Mouse (Mus musculus) ES-E14 (cell line): ENCODE data around the gene Smagp. TPM values are rescaled to one million over a fixed set of nuclear protein-coding genes. Genes with fewer than 3 reads are reported as not detected.

Experiments
- DNase-seq: peaks from one replicate; pipeline ENCODE4 v3.0.0-alpha.2; 2013; ENCODE audit warnings: low read depth, low spot score
- H3K27ac ChIP-seq: 2 replicates; pipeline ENCODE4 v1.5.1; 2012; ENCODE audit warnings: low read depth, mild to moderate bottlenecking, low read length, moderate library complexity, mixed read lengths; ENCODE audit not compliant: poor library complexity, insufficient read depth, severe bottlenecking
- H3K36me3 ChIP-seq: 2 replicates; pipeline ENCODE4 v1.6.1; 2012; ENCODE audit warnings: mild to moderate bottlenecking, low read length, moderate library complexity, mixed read lengths; ENCODE audit not compliant: control insufficient read depth, poor library complexity, insufficient read depth, severe bottlenecking
- H3K4me1 ChIP-seq, 2 experiments: fragments of 150-350 bp in 1 of 2; sonication (generic) in 1 of 2; 2 replicates each; pipeline ENCODE4 v1.6.1; 2012; ENCODE audit warnings: low read length in 2 of 2, mild to moderate bottlenecking in 1 of 2, mixed read lengths in 1 of 2; ENCODE audit not compliant: control insufficient read depth in 2 of 2, insufficient read depth in 2 of 2, poor library complexity in 1 of 2
- H3K4me3 ChIP-seq, 2 experiments: fragments of 150-350 bp in 1 of 2; sonication (generic) in 1 of 2; 2 replicates each; pipeline ENCODE4 v1.5.1; 2012; ENCODE audit warnings: low read length in 2 of 2, low read depth in 1 of 2, mild to moderate bottlenecking in 1 of 2, mixed read lengths in 1 of 2; ENCODE audit not compliant: insufficient read depth in 1 of 2, poor library complexity in 1 of 2, severe bottlenecking in 1 of 2
- H3K9ac ChIP-seq: 2 replicates; pipeline ENCODE4 v1.6.1; 2012; ENCODE audit warnings: low read depth, mild to moderate bottlenecking, low read length, mixed read lengths; ENCODE audit not compliant: poor library complexity, insufficient read depth, severe bottlenecking
- H3K9me3 ChIP-seq: fragments of 150-350 bp; sonication (generic); 2 replicates; pipeline ENCODE4 v1.6.1; 2012; ENCODE audit warnings: low read depth, mild to moderate bottlenecking, low read length; ENCODE audit not compliant: control insufficient read depth, insufficient read depth
- CHD2 ChIP-seq: IDR thresholded peaks from 2 replicates; pipeline ENCODE4 v1.6.1; 2014; ENCODE audit warnings: mild to moderate bottlenecking, low read depth, low read length, inconsistent platforms
- HCFC1 ChIP-seq: IDR thresholded peaks from 2 replicates; pipeline ENCODE4 v1.6.1; 2012; ENCODE audit warnings: low read length, inconsistent platforms, borderline replicate concordance; ENCODE audit not compliant: insufficient read depth
- MAFK ChIP-seq: IDR thresholded peaks from 2 replicates; pipeline ENCODE4 v1.6.1; 2014; ENCODE audit warnings: mild to moderate bottlenecking, low read depth, low read length, inconsistent platforms; ENCODE audit not compliant: insufficient read depth
- ZC3H11A ChIP-seq: IDR thresholded peaks from 2 replicates; pipeline ENCODE4 v1.6.1; 2012; ENCODE audit warnings: low read depth, mild to moderate bottlenecking, inconsistent platforms, low read length, borderline replicate concordance
- ZNF384 ChIP-seq: IDR thresholded peaks from 2 replicates; pipeline ENCODE4 v1.6.1; 2012; ENCODE audit warnings: low read depth, low read length, inconsistent platforms
- in situ Hi-C, 2 experiments: fragments of 600-800 bp; cut with MboI; formaldehyde crosslinking; loops; one replicate each; pipeline ENCODE4 v1.15.1; 2025; ENCODE audit warnings: low sequenced_read_pairs in 2 of 2, inconsistent platforms in 1 of 2; ENCODE audit not compliant: unreplicated experiment in 2 of 2
- total RNA-seq: library from RNA; depleted of rRNA; stranded (reverse); fragments of 300-350 nt; gene quantifications from 2 replicates; pipeline ENCODE4 v1.2.3, GENCODE M21; 2012

Gene Smagp
- total RNA-seq, 1 experiment = 20.0 TPM

DNA sequence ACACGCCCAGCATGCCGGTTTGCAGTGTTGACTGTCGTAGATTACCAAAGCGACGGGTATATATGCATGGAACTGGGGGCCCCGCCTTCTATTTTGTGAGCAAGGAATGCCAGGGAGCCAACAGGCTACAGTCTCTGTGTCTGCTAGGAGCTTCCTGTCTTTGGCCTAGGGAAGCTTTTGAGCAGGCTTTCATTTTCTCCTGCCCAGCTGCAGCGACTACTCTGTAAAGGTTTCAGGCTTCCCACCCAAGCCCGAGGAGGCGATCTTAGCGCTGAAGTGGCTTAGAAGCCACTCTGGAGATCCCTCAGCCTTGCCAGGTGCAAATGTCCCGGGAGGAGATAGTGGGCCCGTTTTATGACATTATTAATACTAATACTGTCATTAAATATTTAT lies 37.9 kb downstream of the Smagp start:
- no peaks in the 10 kb centered on the region for H3K9me3 ChIP-seq
- in situ Hi-C loops = no loop called here
- no peak for DNase-seq
- no peak overlapping the region for H3K27ac ChIP-seq
- no peak for TF ChIP-seq ZC3H11A
- peaks cover 4 to 8% of the 10 kb centered on the region in 2 experiments; a peak in 2 of 4 replicates for H3K4me1 ChIP-seq
- peak overlapping the region; percentile 63 to 79 for H3K4me3 ChIP-seq
- H3K36me3 ChIP-seq = no peaks in the 10 kb centered on the region
- peak overlapping the region; percentile 31; the same call in 1 of the 2 replicates for H3K9ac ChIP-seq

DNA sequence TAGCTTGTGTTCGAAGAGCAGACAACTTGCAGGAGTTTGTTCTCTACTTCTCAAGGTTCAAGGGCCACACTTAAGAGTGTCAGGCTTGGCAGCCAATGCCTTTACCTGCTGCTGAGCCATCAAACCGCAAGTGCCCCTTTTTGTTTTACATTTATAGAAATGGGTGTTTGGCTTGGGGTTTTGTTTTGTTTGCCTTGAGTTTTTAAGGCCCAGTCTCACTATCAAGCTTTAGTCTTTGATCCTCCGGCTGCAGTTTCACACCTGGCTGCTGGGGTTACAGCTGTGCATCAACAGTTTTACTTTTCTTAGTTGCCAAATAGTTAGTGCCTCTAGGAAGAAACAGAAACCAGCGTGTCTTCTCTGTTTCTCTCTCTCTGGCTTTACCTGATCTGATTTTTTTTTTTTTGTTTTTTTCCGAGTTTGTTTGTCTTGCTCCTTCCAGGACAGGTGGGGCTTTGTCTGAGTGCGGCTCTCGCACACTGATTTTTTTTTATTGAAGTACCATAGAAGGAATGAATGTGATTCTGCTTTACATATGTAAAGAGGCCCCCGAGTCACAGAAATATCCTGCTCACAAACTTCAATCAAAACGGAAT lies 38.4 kb downstream of the Smagp start:
- DNase-seq = no peak
- Histone ChIP-seq H3K4me3 (peak overlapping the region in 1 of 2 experiments; percentile 63; a peak in 1 of 4 replicates), H3K9ac (no peak overlapping the region), H3K9me3 (no peaks in the 10 kb centered on the region), H3K27ac (no peak overlapping the region), H3K4me1 (peaks cover 4 to 8% of the 10 kb centered on the region in 2 experiments; a peak in 2 of 4 replicates), H3K36me3 (no peaks in the 10 kb centered on the region)
- in situ Hi-C loops = no loop called here
- no peak for TF ChIP-seq CHD2
- TF ChIP-seq HCFC1 = no peak
- TF ChIP-seq ZC3H11A = no peak
- no peak for TF ChIP-seq ZNF384
- TF ChIP-seq MAFK = no peak

DNA sequence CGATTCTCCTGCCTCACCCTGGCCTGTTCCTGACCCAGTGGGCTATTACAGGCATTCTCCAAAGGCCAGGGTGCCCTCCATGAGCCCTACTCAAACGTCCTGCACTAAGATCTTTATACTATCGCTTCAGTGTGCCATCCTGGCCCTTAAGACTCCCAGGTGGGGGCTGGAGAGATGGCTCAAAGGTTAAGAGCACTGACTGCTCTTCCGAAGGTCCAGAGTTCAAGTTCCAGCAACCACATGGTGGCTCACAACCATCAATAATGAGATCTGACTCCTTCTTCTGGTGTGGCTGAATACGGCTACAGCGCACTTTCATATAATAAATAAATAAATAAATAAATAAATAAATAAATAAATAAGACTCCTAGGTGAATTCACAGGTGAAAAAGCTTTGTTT lies 43.9 kb downstream of the Smagp start:
- in situ Hi-C loops = no loop called here
- TF ChIP-seq MAFK (no peak), CHD2 (no peak), ZNF384 (no peak), HCFC1 (no peak), ZC3H11A (no peak)
- H3K9ac ChIP-seq = no peak overlapping the region

DNA sequence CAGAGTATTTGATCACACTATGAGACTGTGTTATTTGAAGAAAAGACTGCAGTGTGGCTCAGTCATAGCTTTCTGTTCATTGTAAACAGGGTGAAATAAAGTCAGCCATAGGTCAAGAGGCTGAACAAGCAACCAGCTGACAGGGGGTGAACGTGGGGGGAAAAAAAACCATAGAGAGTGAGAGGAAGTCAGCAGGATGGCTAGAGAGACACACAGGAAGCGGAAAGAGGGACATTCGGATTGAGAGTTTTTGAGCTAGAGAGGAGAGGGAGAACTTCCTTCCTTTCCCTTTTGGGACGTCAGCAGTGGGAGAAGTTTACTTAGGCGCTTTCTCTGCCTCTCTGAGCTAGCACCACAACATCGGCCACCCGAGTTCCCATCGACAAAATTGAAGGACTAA lies 46.3 kb downstream of the Smagp start:
- no peak overlapping the region for H3K9ac ChIP-seq
- no peak overlapping the region for H3K27ac ChIP-seq
- no peaks in the 10 kb centered on the region for H3K36me3 ChIP-seq
- no peak for DNase-seq
- no peaks in the 10 kb centered on the region for H3K4me1 ChIP-seq
- TF ChIP-seq CHD2 = no peak
- TF ChIP-seq HCFC1 = no peak
- TF ChIP-seq ZNF384 = no peak
- TF ChIP-seq MAFK = no peak
- no peak for TF ChIP-seq ZC3H11A
- in situ Hi-C loops = no loop called here
- H3K9me3 ChIP-seq = no peaks in the 10 kb centered on the region
- H3K4me3 ChIP-seq = no peak overlapping the region

More for the DNA sequence above, 43.9 kb downstream of the Smagp start:
- no peaks in the 10 kb centered on the region for H3K4me1 ChIP-seq
- H3K9me3 ChIP-seq = no peaks in the 10 kb centered on the region
- no peak overlapping the region for H3K4me3 ChIP-seq
- DNase-seq = no peak
- H3K27ac ChIP-seq = no peak overlapping the region
- H3K36me3 ChIP-seq = no peaks in the 10 kb centered on the region

DNA sequence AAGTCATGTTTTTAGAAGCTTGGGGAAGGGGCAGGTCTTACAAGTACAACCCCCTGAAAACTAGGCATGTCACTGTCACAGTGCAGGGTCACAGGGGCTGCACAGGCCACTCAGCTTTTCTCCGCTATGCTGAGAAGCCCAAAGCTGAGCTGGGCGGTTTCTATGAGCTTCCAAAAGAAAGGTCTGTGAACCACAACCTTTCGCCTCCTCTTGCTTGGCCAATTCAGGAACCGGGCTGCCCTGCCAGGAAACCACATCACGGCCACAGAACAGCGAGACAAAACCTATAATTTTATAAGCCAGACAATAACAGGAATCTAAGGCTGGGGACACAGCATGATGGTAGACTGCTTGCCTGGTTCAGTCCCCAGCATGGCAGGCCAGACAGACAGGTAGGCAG lies 48.4 kb downstream of the Smagp start:
- H3K27ac ChIP-seq = no peak overlapping the region
- TF ChIP-seq MAFK (no peak), HCFC1 (no peak), CHD2 (no peak), ZC3H11A (no peak), ZNF384 (no peak)
- H3K4me1 ChIP-seq = no peaks in the 10 kb centered on the region
- in situ Hi-C loops = no loop called here
- H3K9ac ChIP-seq = no peak overlapping the region
- no peaks in the 10 kb centered on the region for H3K36me3 ChIP-seq
- no peak overlapping the region for H3K4me3 ChIP-seq
- no peaks in the 10 kb centered on the region for H3K9me3 ChIP-seq
- no peak for DNase-seq
